Mouse (Mus musculus) cerebellum, adult 2 months (tissue): Measurements from ENCODE around the gene Cnot6.

Experiments
- CTCF ChIP-seq: fragments of 200-500 bp; IDR thresholded peaks from 2 replicates; pipeline ENCODE4 v1.5.1; 2011; ENCODE audit warnings: low read depth, mild to moderate bottlenecking, control low read depth, low read length, moderate library complexity, borderline replicate concordance; ENCODE audit not compliant: insufficient read depth
- POLR2A ChIP-seq: fragments of 200-500 bp; IDR thresholded peaks from 2 replicates; pipeline ENCODE4 v1.6.1; 2011; ENCODE audit warnings: low read length, control low read depth, borderline replicate concordance; ENCODE audit not compliant: insufficient read depth

DNA sequence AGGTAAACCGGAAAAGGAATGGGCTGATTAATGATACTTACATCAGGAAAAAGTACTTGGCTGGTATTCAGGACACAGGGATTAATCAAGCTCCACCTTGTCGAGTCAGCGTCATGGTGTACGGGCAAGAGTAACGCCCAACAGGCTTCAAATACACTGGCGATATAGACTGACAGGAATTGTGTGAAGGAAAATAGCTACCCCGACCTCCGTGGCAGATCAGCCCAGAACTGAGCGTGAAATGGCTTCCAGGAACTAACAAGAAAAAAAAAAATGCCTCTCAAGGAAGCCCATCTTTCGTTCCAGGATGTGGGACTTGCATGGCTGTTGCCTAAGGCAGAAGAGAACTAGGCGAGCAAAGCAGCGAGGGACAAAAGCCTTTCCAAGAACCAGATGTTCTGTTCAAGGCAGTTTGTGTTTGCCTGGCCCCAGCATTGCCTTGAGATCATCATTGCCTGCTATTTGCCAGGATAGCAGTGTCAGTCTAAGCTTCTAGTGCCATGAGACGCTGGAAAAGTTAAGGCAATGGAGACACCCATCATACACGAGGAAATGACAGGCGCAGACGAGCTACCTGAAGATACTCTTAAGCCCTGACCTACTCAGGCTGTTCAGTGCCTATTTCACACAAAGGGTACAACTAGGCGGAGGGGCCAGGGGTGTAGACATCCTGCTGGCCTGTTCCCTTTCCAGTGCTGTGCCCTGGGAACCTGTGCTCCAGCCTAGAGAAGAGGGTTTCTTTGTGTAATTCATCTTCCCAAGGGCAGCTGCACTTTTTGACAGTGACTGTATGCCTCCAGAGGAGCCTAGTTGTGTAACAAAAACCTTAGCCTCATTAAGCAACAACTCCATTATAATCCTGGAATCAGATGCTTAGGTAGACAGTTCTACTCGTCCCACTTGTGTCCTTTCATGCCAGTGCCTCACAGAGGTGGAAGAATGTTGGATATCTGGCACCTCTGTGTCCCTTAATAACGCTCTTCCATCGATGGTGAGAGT is 1.1 kb upstream of the Cnot6 start:
- TF ChIP-seq CTCF (no peak), POLR2A (no peak)
